Comparison of ENCODE assay signal across 9 mouse cellular contexts in the genomic region with DNA sequence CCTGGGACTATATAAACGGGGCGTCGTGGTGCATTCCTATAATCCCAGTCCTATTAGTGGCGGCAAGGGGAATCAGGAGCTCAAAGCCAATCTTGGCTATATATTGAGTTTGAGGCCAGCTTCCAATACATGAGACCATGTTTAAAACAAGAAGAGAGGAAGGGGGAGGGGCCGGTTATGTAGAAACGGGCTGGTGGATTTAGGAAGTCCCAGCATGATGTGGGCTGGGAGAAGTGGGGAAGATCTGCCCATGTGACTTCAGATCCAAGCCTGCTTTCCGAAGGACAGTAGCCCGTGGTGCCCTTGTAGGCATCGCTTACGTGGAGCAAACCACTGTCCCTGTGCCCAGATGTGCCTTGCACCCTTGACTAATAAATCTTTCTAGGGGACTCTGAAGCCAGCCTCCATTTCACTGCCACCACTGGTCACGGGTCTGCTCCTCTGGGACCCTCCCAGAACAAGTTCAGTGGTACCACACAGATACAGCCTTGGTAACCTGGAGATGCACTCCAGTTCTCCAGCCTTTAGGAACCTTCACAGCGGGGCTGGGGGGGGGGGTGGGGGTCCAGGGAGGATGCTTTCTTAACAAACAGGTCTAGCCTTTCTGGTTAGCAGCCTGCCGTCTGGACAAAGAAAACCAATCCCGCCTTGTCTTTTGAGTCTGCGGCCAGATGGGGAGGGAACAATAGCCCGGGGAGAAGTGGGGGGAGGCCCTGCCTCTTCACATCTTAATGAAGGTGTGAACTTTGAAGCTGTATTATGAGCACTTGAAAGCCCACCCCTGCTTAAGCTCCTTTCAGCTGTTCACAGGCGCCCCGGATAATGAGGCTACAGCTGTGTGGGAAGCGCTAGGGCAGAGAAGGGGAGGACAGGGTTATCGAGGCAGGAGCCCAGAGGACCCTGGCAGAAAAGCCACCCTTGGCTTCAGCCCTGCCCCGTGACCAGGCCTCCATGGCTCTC.
DNase-seq lines count a peak whose midpoint lies in the region; ATAC-seq lines count a peak whose summit lies in the region.
"Had no signal": no experiment of that assay in that cellular context is flagged by ENCODE, and none has a peak within 500 bp of the region (broad histone marks: within the 10 kb centered on the region; RNA-seq: fewer than 3 reads in every experiment).

No protein-coding gene starts in this region.

- H3K27me3 ChIP-seq in kidney, embryonic 16.5 days (ENCODE audit: insufficient read depth, low read length): no peaks in the 10 kb centered on the region
- no peaks in the 10 kb centered on the region for H3K27me3 ChIP-seq in hindbrain, embryonic 13.5 days
- no peaks in the 10 kb centered on the region for H3K27me3 ChIP-seq in neural tube, embryonic 13.5 days

- ATAC-seq in kidney, embryonic 16.5 days (ENCODE audit: low FRiP score, low TSS enrichment): peak; percentile 73
- ATAC-seq in common myeloid progenitor, adult 5-6 weeks (replicated peaks; ENCODE audit: low read depth, poor library complexity, severe bottlenecking): 0 out of 2 replicates have a peak, but pooled peaks have one; percentile 11
- peak; percentile 62; the same call in 1 of the 2 replicates for ATAC-seq in hindbrain, embryonic 13.5 days (ENCODE audit: low FRiP score)
- no peak for ATAC-seq in neural tube, embryonic 13.5 days (ENCODE audit: low read depth)
- no peak for ATAC-seq in cerebellum, adult (ENCODE audit: insufficient number of reproducible peaks, low FRiP score, low TSS enrichment)

- peak overlapping the region; percentile 43 for H3K4me2 ChIP-seq in kidney, embryonic 16.5 days (replicated peaks; ENCODE audit: low read depth, low read length)
- peak overlapping the region; percentile 37 for H3K4me2 ChIP-seq in hindbrain, embryonic 13.5 days
- H3K4me2 ChIP-seq in neural tube, embryonic 13.5 days: peak overlapping the region; percentile 40

- H3K9me3 ChIP-seq in kidney, embryonic 16.5 days (ENCODE audit: low read length): no peaks in the 10 kb centered on the region
- no peaks in the 10 kb centered on the region for H3K9me3 ChIP-seq in hindbrain, embryonic 13.5 days
- no peaks in the 10 kb centered on the region for H3K9me3 ChIP-seq in neural tube, embryonic 13.5 days

- peak overlapping the region; percentile 5; the same call in 1 of the 2 replicates for H3K4me3 ChIP-seq in kidney, embryonic 16.5 days (ENCODE audit: low read length)
- no peak overlapping the region for H3K4me3 ChIP-seq in hindbrain, embryonic 13.5 days
- no peak overlapping the region for H3K4me3 ChIP-seq in neural tube, embryonic 13.5 days
- H3K4me3 ChIP-seq: myocyte had no signal

- no peaks in the 10 kb centered on the region for H3K36me3 ChIP-seq in kidney, embryonic 16.5 days (ENCODE audit: insufficient read depth, low read length)
- no peaks in the 10 kb centered on the region for H3K36me3 ChIP-seq in hindbrain, embryonic 13.5 days
- no peaks in the 10 kb centered on the region for H3K36me3 ChIP-seq in neural tube, embryonic 13.5 days

- WGBS in kidney, embryonic 16.5 days: 10% methylated on average over 21 of the region's 21 CpGs
- WGBS in hindbrain, embryonic 13.5 days: 7% methylated on average over 21 of the region's 21 CpGs
- 3% methylated on average over 21 of the region's 21 CpGs for WGBS in neural tube, embryonic 13.5 days

- no peak overlapping the region for H3K27ac ChIP-seq in kidney, embryonic 16.5 days (ENCODE audit: low read length)
- no peak overlapping the region for H3K27ac ChIP-seq in hindbrain, embryonic 13.5 days
- H3K27ac ChIP-seq in neural tube, embryonic 13.5 days (replicated peaks): no peak overlapping the region

- no peak for DNase-seq in kidney, adult 11 months
- DNase-seq in left cerebral cortex, adult 18-20 months (ENCODE audit: low spot score in 2 of 2): no peak
- no peak for DNase-seq in kidney, postnatal 36 days

- peaks cover 12% of the 10 kb centered on the region for H3K4me1 ChIP-seq in kidney, embryonic 16.5 days (ENCODE audit: insufficient read depth, low read length)
- H3K4me1 ChIP-seq in hindbrain, embryonic 13.5 days (replicated peaks): peaks cover 12% of the 10 kb centered on the region
- peaks cover 19% of the 10 kb centered on the region for H3K4me1 ChIP-seq in neural tube, embryonic 13.5 days (replicated peaks)

- H3K9ac ChIP-seq in kidney, embryonic 16.5 days (replicated peaks; ENCODE audit: low read length): 0 out of 2 replicates have a peak overlapping the region, but pooled peaks have one; percentile 4
- 0 out of 2 replicates have a peak overlapping the region, but pooled peaks have one; percentile 2 for H3K9ac ChIP-seq in hindbrain, embryonic 13.5 days
- peak overlapping the region; percentile 34; the same call in 1 of the 2 replicates for H3K9ac ChIP-seq in neural tube, embryonic 13.5 days

Comparison
In these comparisons a context has a peak if more than half of its experiments do, and no peak if none do; other contexts are left out.
1. ATAC-seq: peak in kidney, embryonic 16.5 days (single experiment), common myeloid progenitor, adult 5-6 weeks (single experiment) and hindbrain, embryonic 13.5 days (single experiment); none in neural tube, embryonic 13.5 days (single experiment) and cerebellum, adult (single experiment).
2. Peak in every context shown above with its lines, with median percentiles within 50 percentile points of each other: H3K4me2 ChIP-seq and H3K9ac ChIP-seq.